Mouse (Mus musculus): ENCODE measurements around the gene C1qtnf4.
A peak's percentile ranks its signal among the peaks of the same experiment; 100 is the strongest.

GRCm38 (mm10) chr2:90866524-90866923 lies 19.1 kb upstream of the C1qtnf4 start:
- peak; percentile 98 for TF ChIP-seq CTCF (IDR thresholded peaks at IDR 0.05; ENCODE audit: low read depth)
- no peak for TF ChIP-seq EP300 (IDR thresholded peaks at IDR 0.05; ENCODE audit: low read depth)
